Mouse (Mus musculus): Measurements from ENCODE around the gene Mx1. TPM values are rescaled to one million over a fixed set of nuclear protein-coding genes. Genes with fewer than 3 reads are reported as not detected.

Gene Mx1
- polyA plus RNA-seq, 1 experiment = not detected

DNA sequence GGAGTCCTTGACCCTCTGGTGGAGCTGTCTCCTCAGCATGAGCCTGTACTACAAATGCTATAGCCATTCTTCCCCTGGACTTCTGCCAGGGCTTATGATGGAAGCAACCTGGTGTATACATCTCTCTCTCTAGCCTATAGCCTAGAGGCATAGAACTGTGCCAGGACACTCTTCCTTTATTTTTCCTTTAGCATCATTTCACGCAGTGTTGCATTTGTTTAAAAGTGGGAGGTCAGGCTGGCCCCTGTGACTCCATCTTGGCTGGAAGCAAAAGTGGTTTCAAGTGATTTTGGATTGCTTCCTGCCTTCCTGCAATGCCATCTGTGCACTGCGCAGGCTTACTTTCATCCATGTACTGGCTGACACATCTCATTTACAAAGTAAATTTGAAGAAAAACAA is 28.5 kb downstream of the Mx1 start:
- WGBS = 94% methylated on average over 2 of the region's 2 CpGs
- no peak overlapping the region for H3K27ac ChIP-seq (ENCODE audit: insufficient read depth, low read depth, low read length)
- no peak for TF ChIP-seq POLR2A (IDR thresholded peaks at IDR 0.05; ENCODE audit: insufficient read depth, low read depth, low read length)
- no peak for TF ChIP-seq CTCF (IDR thresholded peaks at IDR 0.05; ENCODE audit: insufficient read depth, low read depth, low read length)
- H3K4me1 ChIP-seq (ENCODE audit: control insufficient read depth, insufficient read depth, low read length) = no peaks in the 10 kb centered on the region
- H3K4me3 ChIP-seq (ENCODE audit: insufficient read depth, low read depth, low read length) = no peak overlapping the region

DNA sequence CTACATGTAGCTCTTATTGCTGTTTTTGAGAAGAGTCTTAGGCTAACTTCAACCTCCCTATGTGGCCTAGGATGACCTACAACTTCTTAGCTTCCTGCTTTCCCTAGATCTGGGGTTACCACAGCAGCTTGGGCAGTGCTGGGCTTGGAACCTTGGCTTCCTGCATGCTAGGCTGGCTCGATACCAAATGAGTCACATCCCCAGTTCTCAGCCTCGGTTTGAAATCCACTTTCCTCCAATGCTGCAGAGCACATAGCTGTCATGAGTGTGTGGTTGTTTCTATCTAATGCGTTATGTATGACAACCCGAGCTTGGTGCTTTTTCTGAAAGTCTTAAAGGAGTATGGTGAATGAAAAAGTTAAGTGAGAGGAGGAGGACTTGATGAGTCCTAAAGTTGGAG is 31.4 kb downstream of the Mx1 start:
- no peak overlapping the region for H3K4me3 ChIP-seq (ENCODE audit: insufficient read depth, low read depth, low read length)
- H3K27ac ChIP-seq (ENCODE audit: insufficient read depth, low read depth, low read length) = no peak overlapping the region
- no peak for TF ChIP-seq CTCF (IDR thresholded peaks at IDR 0.05; ENCODE audit: insufficient read depth, low read depth, low read length)
- no peaks in the 10 kb centered on the region for H3K4me1 ChIP-seq (ENCODE audit: control insufficient read depth, insufficient read depth, low read length)
- WGBS = 58% methylated on average over 4 of the region's 4 CpGs

DNA sequence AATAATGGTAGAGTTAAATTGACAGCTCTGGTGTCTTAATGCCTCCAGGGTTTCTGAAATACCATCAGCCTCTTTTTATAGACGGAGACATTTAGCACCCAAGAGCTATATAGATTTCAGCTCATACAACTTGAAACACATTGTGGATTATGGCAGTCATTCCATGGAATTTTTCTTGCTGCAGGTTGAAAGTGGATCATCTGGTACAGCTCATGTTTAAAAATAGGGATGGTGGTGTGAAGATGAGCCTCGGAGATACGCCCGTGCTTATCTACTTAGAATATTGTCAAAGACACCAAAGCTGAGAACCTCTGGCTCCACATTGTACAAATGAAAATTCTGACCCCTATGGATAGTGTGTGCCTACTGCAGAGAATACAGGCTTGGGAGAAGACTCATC is 32.6 kb downstream of the Mx1 start:
- H3K4me1 ChIP-seq (ENCODE audit: control insufficient read depth, insufficient read depth, low read length) = no peaks in the 10 kb centered on the region
- TF ChIP-seq CTCF (IDR thresholded peaks at IDR 0.05; ENCODE audit: insufficient read depth, low read depth, low read length) (no peak), POLR2A (IDR thresholded peaks at IDR 0.05; ENCODE audit: insufficient read depth, low read depth, low read length) (no peak)
- no peak overlapping the region for H3K4me3 ChIP-seq (ENCODE audit: insufficient read depth, low read depth, low read length)
- H3K27ac ChIP-seq (ENCODE audit: insufficient read depth, low read depth, low read length) = no peak overlapping the region
- WGBS = 95% methylated on average over 4 of the region's 4 CpGs

DNA sequence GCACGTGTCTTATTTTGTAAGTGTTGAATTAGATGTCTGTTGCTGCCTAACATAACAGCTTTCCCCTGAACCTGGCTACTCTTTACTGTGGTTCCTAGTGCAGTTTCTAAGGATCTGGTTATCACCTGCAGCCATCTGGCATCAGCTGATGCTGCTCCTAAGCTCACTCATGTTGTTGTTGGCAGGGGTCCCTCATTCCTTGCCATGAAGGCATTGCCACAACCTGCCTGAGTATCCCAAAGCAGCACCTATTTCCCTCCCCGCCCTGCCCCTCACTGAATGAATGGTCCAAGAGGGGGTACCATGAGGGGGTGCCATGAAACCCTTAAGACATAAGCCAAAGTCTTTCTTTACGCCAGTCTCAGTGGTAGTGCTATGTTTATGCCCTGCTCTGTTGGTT is 34.7 kb downstream of the Mx1 start:
- Histone ChIP-seq H3K4me1 (ENCODE audit: control insufficient read depth, insufficient read depth, low read length) (no peaks in the 10 kb centered on the region), H3K27ac (ENCODE audit: insufficient read depth, low read depth, low read length) (no peak overlapping the region), H3K4me3 (ENCODE audit: insufficient read depth, low read depth, low read length) (no peak overlapping the region)
- WGBS = 90% methylated on average over 3 of the region's 3 CpGs
- TF ChIP-seq CTCF (IDR thresholded peaks at IDR 0.05; ENCODE audit: insufficient read depth, low read depth, low read length) (no peak), POLR2A (IDR thresholded peaks at IDR 0.05; ENCODE audit: insufficient read depth, low read depth, low read length) (no peak)

DNA sequence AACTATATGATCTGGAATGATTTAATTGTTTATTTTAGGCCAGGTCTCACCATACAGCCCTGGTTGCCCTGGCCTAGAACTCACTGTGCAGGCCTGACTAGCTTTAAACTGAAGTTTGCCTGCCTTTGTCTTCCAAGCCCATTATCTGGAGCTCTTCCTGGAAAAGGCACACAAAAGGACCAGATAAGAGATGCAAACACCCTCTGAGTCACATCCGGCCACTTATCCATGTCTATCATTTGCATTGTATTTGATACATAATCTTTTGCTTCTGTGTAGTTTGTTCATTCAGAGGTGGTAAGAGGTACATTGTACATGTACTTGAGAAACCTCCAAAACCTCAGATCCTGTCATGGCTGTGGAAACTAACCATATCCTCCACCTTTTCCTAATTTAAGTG is 39.1 kb downstream of the Mx1 start:
- no peak overlapping the region for H3K27ac ChIP-seq (ENCODE audit: insufficient read depth, low read depth, low read length)
- H3K4me1 ChIP-seq (ENCODE audit: control insufficient read depth, insufficient read depth, low read length) = no peaks in the 10 kb centered on the region
- no peak overlapping the region for H3K4me3 ChIP-seq (ENCODE audit: insufficient read depth, low read depth, low read length)
- no peak for TF ChIP-seq POLR2A (IDR thresholded peaks at IDR 0.05; ENCODE audit: insufficient read depth, low read depth, low read length)
- TF ChIP-seq CTCF (IDR thresholded peaks at IDR 0.05; ENCODE audit: insufficient read depth, low read depth, low read length) = no peak
- WGBS = 95% methylated on average over 1 of the region's 1 CpGs

DNA sequence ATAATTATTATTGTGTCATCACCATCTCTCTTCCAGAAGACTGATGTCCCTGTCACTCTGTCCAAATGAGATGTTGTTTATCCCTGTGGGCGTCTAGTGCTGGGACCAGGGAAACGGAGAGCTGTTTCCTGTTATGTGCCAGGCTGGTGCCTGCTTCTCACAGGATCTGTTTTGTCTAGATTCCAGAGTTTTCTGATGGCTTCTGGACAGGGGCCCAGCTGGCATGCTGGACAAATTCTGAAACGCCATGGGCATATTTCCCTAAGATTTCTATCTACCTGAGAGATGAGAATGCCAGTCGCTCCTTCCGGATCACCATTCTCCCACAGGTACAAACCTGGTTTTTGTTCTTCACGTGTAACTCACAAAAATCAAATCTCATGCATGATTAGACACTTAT is 41.0 kb downstream of the Mx1 start:
- TF ChIP-seq CTCF (IDR thresholded peaks at IDR 0.05; ENCODE audit: insufficient read depth, low read depth, low read length) (no peak), POLR2A (IDR thresholded peaks at IDR 0.05; ENCODE audit: insufficient read depth, low read depth, low read length) (no peak)

DNA sequence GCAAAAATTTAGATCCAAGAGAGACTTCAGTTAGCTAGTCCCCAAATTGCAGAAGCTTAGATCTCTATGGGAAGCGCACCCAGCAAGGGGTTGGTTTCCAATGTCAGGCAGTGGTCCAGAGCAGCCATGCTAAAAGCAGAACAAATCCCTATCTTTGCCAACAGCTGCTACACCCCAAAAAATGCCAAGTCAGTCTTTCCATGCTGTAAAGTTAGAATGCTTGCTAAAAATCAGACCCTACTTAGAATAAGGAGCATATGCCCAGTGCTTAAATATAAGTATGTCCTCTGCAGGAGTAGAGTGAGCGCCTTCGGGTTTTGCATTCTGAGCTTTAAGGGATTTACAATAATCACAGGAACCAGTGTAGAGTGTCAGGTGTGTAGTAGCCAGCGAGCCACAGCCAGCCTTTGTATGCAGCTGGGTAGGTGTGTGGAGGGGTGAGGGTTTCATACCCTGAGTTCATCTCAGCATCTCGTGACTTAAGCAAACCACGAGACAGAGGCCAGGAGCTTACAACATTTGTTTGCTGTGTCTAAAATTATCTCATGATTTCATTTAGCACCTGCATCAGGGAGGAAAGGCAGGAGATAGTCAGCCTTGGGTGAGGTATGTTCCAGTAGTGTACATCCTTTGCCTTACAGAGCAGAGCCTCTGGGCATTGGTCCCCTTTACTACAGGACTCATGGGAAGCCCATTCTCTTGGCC is 43.8 kb downstream of the Mx1 start:
- no peak overlapping the region for H3K27ac ChIP-seq (ENCODE audit: insufficient read depth, low read depth, low read length)
- 89% methylated on average over 6 of the region's 6 CpGs for WGBS
- H3K4me3 ChIP-seq (ENCODE audit: insufficient read depth, low read depth, low read length) = no peak overlapping the region
- H3K4me1 ChIP-seq (ENCODE audit: control insufficient read depth, insufficient read depth, low read length) = no peaks in the 10 kb centered on the region; the same call in 1 of the 2 replicates
- no peak for TF ChIP-seq CTCF (IDR thresholded peaks at IDR 0.05; ENCODE audit: insufficient read depth, low read depth, low read length)
- TF ChIP-seq POLR2A (IDR thresholded peaks at IDR 0.05; ENCODE audit: insufficient read depth, low read depth, low read length) = no peak

More for the DNA sequence above, 41.0 kb downstream of the Mx1 start:
- Histone ChIP-seq H3K4me1 (ENCODE audit: control insufficient read depth, insufficient read depth, low read length) (no peaks in the 10 kb centered on the region; the same call in 1 of the 2 replicates), H3K27ac (ENCODE audit: insufficient read depth, low read depth, low read length) (no peak overlapping the region), H3K4me3 (ENCODE audit: insufficient read depth, low read depth, low read length) (no peak overlapping the region)
- 72% methylated on average over 6 of the region's 6 CpGs for WGBS

DNA sequence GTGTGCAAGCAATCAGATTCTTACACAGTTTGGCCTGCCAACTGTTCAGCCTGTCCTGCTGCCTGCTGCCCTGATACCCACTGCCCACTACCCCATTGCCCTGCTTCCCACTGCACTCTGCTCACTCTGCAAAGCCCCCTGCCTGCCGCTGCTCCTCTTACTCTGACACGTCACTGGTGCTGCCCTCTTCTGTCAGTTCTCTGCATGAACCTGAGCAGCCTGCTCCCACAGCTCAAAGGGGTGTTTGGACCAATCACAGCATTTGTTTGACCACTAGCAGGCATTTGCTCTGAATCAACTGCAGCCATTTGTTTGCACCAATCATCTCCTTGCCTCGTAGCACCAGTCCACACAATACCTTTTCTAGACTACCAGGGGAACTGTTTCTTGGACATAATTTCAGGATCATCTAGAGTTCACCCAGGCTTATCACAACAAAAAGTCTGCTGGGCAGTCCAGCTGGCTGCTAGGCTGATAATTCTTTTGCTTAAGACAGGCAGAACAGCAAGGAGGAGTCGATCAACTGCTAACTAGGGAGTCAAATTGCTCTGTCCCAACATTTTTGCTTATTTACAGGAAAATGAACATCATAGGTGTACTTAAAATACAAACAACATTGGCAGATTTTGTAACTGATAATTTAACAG is 44.7 kb downstream of the Mx1 start:
- 42% methylated on average over 4 of the region's 4 CpGs for WGBS
- no peaks in the 10 kb centered on the region; the same call in 1 of the 2 replicates for H3K4me1 ChIP-seq (ENCODE audit: control insufficient read depth, insufficient read depth, low read length)
- H3K27ac ChIP-seq (ENCODE audit: insufficient read depth, low read depth, low read length) = no peak overlapping the region
- TF ChIP-seq POLR2A (IDR thresholded peaks at IDR 0.05; ENCODE audit: insufficient read depth, low read depth, low read length) (no peak), CTCF (IDR thresholded peaks at IDR 0.05; ENCODE audit: insufficient read depth, low read depth, low read length) (no peak)
- H3K4me3 ChIP-seq (ENCODE audit: insufficient read depth, low read depth, low read length) = no peak overlapping the region

DNA sequence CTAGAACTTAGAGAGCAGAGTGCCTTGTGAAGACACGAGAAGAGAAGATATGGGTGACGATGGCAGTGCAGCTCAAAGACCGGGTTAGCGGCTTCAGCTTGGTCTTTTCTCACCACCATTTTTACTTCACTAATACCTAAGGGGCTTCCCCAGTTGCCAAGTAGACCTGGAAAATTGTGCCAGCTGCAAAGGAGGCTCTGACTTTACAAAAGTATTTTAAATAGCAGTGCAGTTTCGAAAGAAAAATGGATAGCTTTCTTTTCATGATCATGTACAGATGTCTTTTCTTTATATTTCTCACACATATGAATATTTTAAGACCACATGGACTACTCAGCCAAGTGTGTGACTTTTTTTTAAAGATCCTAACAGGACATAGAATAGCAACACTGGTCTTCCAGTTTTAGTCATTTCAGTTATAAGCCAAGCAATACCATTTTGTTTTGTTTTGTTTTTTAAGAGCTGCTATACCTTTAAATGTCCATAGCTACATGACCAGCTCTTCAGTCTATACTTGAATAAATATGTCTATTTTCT is 57.2 kb downstream of the Mx1 start:
- H3K4me3 ChIP-seq (ENCODE audit: insufficient read depth, low read depth, low read length) = no peak overlapping the region
- H3K27ac ChIP-seq (ENCODE audit: insufficient read depth, low read depth, low read length) = no peak overlapping the region
- 0 out of 2 replicates have a peak, but pooled peaks cover 6% of the 10 kb centered on the region for H3K4me1 ChIP-seq (ENCODE audit: control insufficient read depth, insufficient read depth, low read length)
- TF ChIP-seq CTCF (IDR thresholded peaks at IDR 0.05; ENCODE audit: insufficient read depth, low read depth, low read length) (no peak), POLR2A (IDR thresholded peaks at IDR 0.05; ENCODE audit: insufficient read depth, low read depth, low read length) (no peak)
- WGBS = 95% methylated on average over 5 of the region's 5 CpGs

Data from olfactory bulb, adult 2 months (tissue).